Mouse (Mus musculus) liver, embryonic 13.5 days (tissue): ENCODE measurements around the gene Vps8. TPM values are rescaled to one million over a fixed set of nuclear protein-coding genes. Genes with fewer than 3 reads are reported as not detected.

ENCODE experiments used
- ATAC-seq: fragments of 200-750 bp; cut with Nextera tagmentation; 2 replicates; pipeline ENCODE4 v1.8.0; 2017; ENCODE audit warnings: low read depth, mild to moderate bottlenecking, moderate number of reproducible peaks, moderate library complexity
- DNase-seq: peaks from one replicate; pipeline ENCODE4 v3.0.0; 2022
- H3K27ac ChIP-seq: fragments of 300-500 bp; sonication (generic); 2 replicates; pipeline ENCODE4 v1.5.1; 2015; ENCODE audit warnings: moderate library complexity, mild to moderate bottlenecking, inconsistent platforms
- H3K27me3 ChIP-seq: fragments of 300-500 bp; sonication (generic); 2 replicates; pipeline ENCODE4 v1.6.1; 2015; ENCODE audit warnings: mild to moderate bottlenecking, inconsistent platforms
- H3K36me3 ChIP-seq: fragments of 300-500 bp; sonication (generic); 2 replicates; pipeline ENCODE4 v1.6.1; 2015; ENCODE audit warnings: mild to moderate bottlenecking, inconsistent platforms
- H3K4me1 ChIP-seq: fragments of 300-500 bp; sonication (generic); replicated peaks from 2 replicates; pipeline ENCODE4 v1.6.1; 2015; ENCODE audit warnings: inconsistent platforms
- H3K4me2 ChIP-seq: fragments of 300-500 bp; sonication (generic); 2 replicates; pipeline ENCODE4 v1.6.1; 2015; ENCODE audit warnings: inconsistent platforms, mild to moderate bottlenecking, moderate library complexity
- H3K4me3 ChIP-seq: fragments of 300-500 bp; sonication (generic); replicated peaks from 2 replicates; pipeline ENCODE4 v1.5.1; 2015; ENCODE audit warnings: mild to moderate bottlenecking, inconsistent platforms
- H3K9ac ChIP-seq: fragments of 300-500 bp; sonication (generic); 2 replicates; pipeline ENCODE4 v1.6.1; 2015; ENCODE audit warnings: mild to moderate bottlenecking, inconsistent platforms
- H3K9me3 ChIP-seq: fragments of 300-500 bp; sonication (generic); replicated peaks from 2 replicates; pipeline ENCODE4 v1.6.1; 2016; ENCODE audit warnings: inconsistent platforms
- WGBS: fragments of 180-500 bp; shearing (Covaris S2); methylation state at CpG from one replicate; pipeline ENCODE4 v1.1.7; 2015; ENCODE audit not compliant: insufficient replicate concordance; 5-methylcytosine and 5-hydroxymethylcytosine counted together
- polyA plus RNA-seq: library from polyadenylated mRNA; unstranded; fragments of >200 nt; fragmentation: Nextera tagmentation; extraction: Ambion mirVana; gene quantifications from 2 replicates; pipeline ENCODE4 v1.2.1, GENCODE M21; 2015

Gene Vps8
- polyA plus RNA-seq: 5.3 and 6.3 TPM in 2 replicates

DNA sequence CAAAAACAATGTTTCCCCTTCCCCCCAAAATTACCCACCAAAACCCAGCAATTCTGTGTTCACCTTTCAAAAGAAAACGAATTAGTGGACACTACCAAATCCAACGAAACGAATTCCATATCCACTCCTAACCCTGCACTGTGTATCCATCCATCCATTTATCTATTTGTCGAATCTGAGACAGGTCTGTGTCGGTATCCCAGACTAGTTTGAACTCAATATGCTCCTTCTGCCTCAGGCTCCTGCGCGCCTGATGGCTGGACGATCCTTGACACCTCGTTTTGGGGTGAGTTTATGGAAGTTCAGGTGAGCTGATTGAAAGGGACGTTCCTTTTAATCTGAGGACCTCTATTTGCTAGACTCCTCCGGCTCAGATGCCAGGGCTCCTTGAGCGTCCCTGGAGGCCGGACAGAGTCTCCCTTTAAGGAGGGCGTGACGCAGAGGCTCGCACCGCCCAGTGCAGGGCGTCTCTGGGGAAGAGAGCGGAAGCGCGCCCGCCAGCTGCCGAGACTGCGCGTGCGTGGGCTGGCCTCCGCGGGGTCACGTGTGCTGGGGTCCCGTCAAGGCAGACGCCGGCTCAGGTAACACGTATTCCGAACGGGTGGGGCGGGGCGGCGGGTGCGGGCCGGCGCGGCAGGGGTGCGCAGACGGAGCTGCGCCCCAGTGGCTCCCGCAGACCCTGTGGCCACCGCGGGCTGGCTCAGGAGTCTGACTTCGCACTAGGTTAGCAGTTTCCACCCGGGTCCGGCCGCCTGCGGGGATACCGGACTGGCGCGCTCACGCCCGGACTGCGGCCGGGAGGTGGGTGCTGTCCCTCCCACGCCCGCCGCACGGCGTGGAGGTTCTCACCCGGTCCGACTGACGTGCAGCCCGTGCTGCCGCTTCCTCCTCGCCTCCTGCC is at the start of gene Vps8:
Gene Vps8 (plus strand): TSS at position 474 of the 901 bp plus-strand sequence.
- ATAC-seq (peak; percentile 96), DNase-seq (peak; percentile 92)
- Histone ChIP-seq H3K4me1 (peaks cover 32% of the 10 kb centered on the region), H3K4me3 (peak within 1 kb of the TSS; percentile 89), H3K9ac (peak within 1 kb of the TSS; percentile 92), H3K4me2 (peak within 1 kb of the TSS; percentile 98), H3K27me3 (no peaks in the 10 kb centered on the region), H3K27ac (peak within 1 kb of the TSS; percentile 77), H3K36me3 (no peaks in the 10 kb centered on the region), H3K9me3 (no peaks in the 10 kb centered on the region)
- 2% methylated on average over 71 of the region's 71 CpGs for WGBS

DNA sequence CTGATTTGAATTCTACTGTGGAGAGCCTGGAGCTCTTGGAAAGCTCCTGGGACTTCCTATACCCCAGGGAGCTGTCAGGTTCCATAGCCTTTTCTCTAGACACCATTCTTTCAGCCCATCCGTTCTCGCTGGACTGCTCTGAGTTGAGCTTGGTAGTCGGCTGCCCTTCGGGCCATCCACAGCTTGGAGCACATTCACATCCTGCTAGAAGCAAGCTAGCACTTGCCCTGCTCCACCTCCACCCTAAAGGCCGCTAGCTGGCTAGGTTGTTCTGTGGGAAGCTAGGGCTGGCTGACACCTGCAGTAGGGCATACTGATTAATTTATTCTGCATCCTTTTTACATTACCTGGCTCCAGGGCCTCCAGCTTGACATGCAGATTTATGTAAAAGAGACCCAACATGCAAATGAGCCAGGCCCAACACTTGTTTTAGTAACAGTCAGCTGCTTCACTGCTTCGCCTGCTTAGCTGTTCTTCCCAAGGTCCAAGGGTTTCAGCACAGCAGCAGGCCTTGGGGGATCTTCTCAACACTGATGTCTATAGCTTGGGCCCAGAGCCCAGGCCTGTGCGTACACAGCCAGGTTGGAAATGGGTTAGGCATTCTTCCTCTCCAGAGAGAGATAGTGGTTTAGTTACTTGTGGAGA is 49.5 kb upstream of the Vps8 start:
- no peak overlapping the region for H3K4me3 ChIP-seq
- no peak overlapping the region for H3K4me2 ChIP-seq
- H3K27ac ChIP-seq: no peak overlapping the region
- no peak overlapping the region for H3K9ac ChIP-seq
- WGBS: 61% methylated on average over 7 of the region's 7 CpGs
- H3K36me3 ChIP-seq: no peaks in the 10 kb centered on the region
- H3K4me1 ChIP-seq: no peaks in the 10 kb centered on the region
- peaks cover 21% of the 10 kb centered on the region for H3K27me3 ChIP-seq
- DNase-seq (no peak), ATAC-seq (no peak)
- no peaks in the 10 kb centered on the region for H3K9me3 ChIP-seq

DNA sequence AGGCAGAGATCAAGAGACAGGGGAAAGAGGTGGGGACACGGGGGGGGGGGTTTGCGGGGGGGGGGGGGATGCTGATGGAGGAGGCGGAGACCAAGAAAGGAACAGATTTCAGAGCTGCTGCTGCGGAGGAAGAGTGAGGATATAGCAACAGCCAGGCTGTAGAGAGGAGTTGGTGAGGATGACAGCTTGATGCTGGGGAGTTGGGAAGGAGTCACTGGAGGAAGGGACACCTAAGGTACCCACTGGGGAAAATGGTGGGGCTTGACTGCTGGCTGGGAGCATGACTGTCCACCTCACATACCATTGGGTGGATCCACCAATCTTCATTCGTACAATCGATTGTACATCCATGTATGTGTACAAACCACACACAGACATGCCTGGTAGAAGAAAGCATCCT is 48.9 kb upstream of the Vps8 start:
- Histone ChIP-seq H3K4me3 (no peak overlapping the region), H3K9ac (no peak overlapping the region), H3K4me1 (no peaks in the 10 kb centered on the region), H3K36me3 (no peaks in the 10 kb centered on the region), H3K4me2 (no peak overlapping the region), H3K27me3 (peaks cover 21% of the 10 kb centered on the region), H3K9me3 (no peaks in the 10 kb centered on the region), H3K27ac (no peak overlapping the region)
- no peak for ATAC-seq
- DNase-seq: no peak
- WGBS: 51% methylated on average over 3 of the region's 6 CpGs

DNA sequence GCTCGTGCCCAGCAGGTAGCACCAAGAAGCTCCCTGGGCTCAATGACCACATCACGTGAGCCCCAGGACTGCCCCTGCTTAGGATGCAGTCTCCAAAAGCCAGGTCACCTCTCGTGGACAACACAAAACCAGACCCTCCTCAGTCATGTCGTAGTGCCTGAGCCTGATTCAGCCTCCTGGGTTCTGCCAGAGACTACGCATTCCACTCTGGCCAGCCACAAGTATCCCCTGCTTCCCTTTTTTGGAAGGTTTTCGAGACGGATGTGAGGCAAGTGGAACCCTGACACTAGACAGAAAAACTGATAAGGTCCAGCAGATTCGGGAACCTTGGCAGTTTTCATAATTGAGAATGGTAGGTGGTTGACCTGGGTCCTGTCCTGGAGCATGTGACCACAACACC is 47.8 kb upstream of the Vps8 start:
- H3K4me2 ChIP-seq: no peak overlapping the region
- H3K4me1 ChIP-seq: no peaks in the 10 kb centered on the region
- ATAC-seq (no peak), DNase-seq (no peak)
- H3K36me3 ChIP-seq: no peaks in the 10 kb centered on the region
- WGBS: 39% methylated on average over 8 of the region's 8 CpGs
- H3K9ac ChIP-seq: no peak overlapping the region
- no peak overlapping the region for H3K4me3 ChIP-seq
- H3K27ac ChIP-seq: no peak overlapping the region
- no peaks in the 10 kb centered on the region for H3K9me3 ChIP-seq
- peaks cover 21% of the 10 kb centered on the region for H3K27me3 ChIP-seq

DNA sequence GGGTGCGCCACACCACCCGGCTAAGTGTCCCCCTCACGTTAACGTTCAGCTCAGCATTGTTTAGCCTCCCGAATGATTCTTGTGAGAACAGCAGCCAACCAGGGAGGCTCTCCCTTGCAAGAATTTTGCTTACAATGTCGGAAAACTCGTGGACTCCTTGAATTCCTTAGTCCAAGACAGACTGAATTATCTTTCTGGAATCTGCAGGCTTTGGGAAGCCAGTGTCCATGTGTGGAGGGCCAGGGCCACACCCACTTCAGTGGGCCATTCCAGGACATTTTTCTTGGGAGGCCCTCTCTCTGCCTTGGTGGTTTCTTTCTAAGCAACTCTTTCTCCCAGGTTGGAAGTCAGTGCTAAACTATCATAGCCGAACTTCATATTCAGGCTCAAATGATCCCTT is 46.6 kb upstream of the Vps8 start:
- peaks cover 21% of the 10 kb centered on the region for H3K27me3 ChIP-seq
- H3K9me3 ChIP-seq: no peaks in the 10 kb centered on the region
- 64% methylated on average over 8 of the region's 8 CpGs for WGBS
- DNase-seq (no peak), ATAC-seq (no peak)
- H3K27ac ChIP-seq: no peak overlapping the region
- no peak overlapping the region for H3K4me2 ChIP-seq
- no peak overlapping the region for H3K9ac ChIP-seq
- no peaks in the 10 kb centered on the region for H3K4me1 ChIP-seq
- H3K4me3 ChIP-seq: no peak overlapping the region
- H3K36me3 ChIP-seq: no peaks in the 10 kb centered on the region

DNA sequence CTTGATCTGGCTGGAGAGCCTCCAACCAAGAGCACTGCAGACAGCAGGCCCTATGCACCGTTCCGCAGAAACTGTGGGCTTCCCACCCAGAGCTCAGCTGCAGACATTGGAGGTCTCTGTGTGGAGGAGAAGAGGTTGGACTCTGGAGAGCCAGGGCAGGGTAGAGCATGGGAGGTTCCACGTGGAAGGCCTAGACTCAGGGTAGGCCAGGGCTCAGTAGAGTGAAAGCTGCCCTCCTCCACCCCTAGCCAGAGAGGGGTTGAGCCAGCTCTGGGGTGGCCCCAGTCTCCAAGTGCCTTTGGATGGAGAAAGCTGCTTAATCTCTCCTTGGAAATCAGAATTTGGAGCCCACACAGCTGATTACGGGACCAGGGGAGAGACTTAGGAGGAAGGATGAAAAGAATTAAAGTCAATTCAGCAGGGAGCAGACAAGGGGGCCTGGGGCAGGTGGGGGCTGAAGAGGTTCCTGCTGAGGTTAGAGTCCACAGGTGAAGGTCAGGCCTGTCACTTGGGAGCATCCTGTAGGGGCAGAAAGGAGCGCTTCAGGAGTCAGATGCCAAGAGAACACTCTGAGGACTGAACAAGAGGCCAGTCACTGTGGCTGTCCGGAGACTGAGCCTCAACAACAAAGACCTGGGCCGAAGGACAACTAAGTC is 45.8 kb upstream of the Vps8 start:
- H3K4me3 ChIP-seq: no peak overlapping the region
- H3K9ac ChIP-seq: no peak overlapping the region
- DNase-seq: no peak
- ATAC-seq: no peak
- WGBS: 67% methylated on average over 7 of the region's 7 CpGs
- no peaks in the 10 kb centered on the region for H3K36me3 ChIP-seq
- no peak overlapping the region for H3K4me2 ChIP-seq
- H3K4me1 ChIP-seq: no peaks in the 10 kb centered on the region
- peaks cover 21% of the 10 kb centered on the region for H3K27me3 ChIP-seq
- H3K9me3 ChIP-seq: no peaks in the 10 kb centered on the region
- H3K27ac ChIP-seq: no peak overlapping the region

DNA sequence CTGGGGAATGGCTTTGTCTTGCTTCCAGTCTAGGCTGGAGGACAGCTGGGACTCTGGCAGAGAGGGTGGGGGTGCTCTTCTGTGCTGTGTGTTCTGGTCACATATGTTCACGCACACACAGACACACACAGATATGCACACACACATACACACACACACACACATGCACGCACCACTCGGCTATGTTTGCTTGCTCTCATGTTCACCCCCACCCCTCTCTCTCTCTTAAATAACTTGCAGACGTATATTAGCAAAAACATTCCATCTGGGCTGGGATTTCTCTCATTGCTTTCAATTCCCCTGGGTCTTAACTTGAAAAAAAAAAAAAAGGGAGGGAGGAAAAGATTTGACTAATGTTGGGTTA is 45.3 kb upstream of the Vps8 start:
- Histone ChIP-seq H3K27me3 (peaks cover 20% of the 10 kb centered on the region), H3K4me1 (0 out of 2 replicates have a peak, but pooled peaks cover under 1% of the 10 kb centered on the region), H3K9ac (no peak overlapping the region), H3K36me3 (no peaks in the 10 kb centered on the region), H3K4me2 (no peak overlapping the region), H3K4me3 (no peak overlapping the region), H3K27ac (no peak overlapping the region), H3K9me3 (no peaks in the 10 kb centered on the region)
- WGBS: 57% methylated on average over 4 of the region's 4 CpGs
- DNase-seq (no peak), ATAC-seq (no peak)

DNA sequence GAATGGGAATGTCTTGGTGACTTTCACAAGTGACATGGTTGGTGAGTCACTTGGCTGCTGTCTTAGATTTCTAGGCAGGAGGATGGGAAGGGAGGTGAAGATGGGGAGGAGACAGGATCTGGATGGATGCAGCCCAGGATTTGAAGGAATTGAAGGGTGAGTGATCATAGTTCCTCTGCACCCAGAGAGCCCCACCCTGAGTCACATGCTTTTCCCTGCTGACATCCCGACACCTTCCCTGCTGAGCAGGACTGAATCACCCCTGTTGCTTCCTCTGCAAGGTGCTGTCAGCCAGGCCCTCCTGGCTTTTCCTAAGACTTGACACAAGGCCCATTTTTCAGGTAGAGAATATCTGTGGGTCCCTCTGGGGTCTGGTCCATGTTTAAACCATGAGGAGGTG is 41.4 kb upstream of the Vps8 start:
- Histone ChIP-seq H3K9me3 (no peaks in the 10 kb centered on the region), H3K36me3 (no peaks in the 10 kb centered on the region), H3K4me3 (no peak overlapping the region), H3K4me2 (no peak overlapping the region), H3K4me1 (0 out of 2 replicates have a peak, but pooled peaks cover 2% of the 10 kb centered on the region), H3K9ac (no peak overlapping the region), H3K27ac (no peak overlapping the region), H3K27me3 (no peaks in the 10 kb centered on the region)
- 60% methylated on average over 1 of the region's 1 CpGs for WGBS
- ATAC-seq (no peak), DNase-seq (no peak)

DNA sequence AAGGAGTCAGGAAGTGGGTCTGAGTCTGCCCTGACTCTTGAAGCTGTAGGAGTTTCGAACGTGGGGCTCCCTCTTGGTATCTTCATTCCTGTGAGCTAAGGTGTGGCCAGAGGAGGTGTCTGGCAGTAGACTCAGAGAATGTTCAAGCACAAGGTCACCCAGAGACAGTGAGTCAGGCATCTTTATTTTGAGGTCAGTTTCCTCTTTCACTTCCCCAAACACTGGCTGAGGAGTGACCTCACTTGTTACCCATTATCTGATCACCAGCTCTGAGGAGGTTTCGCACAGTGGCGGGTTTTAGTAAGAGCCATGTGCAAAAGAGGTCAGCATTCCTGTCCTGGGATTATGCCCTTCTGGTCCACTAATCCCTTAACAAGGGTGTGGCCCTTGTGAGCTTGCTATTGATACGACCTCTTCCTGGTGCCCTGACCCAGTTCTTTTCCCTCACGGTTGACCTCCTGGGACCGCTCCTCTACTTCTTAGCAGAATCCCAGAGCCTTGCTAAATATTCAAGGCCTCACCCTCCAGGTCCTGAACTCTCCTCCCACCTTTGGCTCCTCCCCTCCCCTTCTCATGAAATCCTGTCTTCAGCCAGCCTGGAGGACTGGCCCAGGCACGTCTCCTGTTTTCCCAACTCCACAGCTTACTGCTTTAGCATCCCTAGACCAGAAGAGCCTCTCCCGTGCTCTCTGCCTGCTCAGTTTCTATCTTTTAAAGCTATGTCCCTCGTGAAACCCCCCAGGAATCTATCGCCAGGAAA is 40.6 kb upstream of the Vps8 start:
- DNase-seq (no peak), ATAC-seq (no peak)
- Histone ChIP-seq H3K4me1 (0 out of 2 replicates have a peak, but pooled peaks cover 2% of the 10 kb centered on the region), H3K9ac (no peak overlapping the region), H3K4me3 (no peak overlapping the region), H3K27me3 (no peaks in the 10 kb centered on the region), H3K4me2 (no peak overlapping the region), H3K36me3 (no peaks in the 10 kb centered on the region), H3K27ac (no peak overlapping the region), H3K9me3 (no peaks in the 10 kb centered on the region)
- 31% methylated on average over 11 of the region's 11 CpGs for WGBS

DNA sequence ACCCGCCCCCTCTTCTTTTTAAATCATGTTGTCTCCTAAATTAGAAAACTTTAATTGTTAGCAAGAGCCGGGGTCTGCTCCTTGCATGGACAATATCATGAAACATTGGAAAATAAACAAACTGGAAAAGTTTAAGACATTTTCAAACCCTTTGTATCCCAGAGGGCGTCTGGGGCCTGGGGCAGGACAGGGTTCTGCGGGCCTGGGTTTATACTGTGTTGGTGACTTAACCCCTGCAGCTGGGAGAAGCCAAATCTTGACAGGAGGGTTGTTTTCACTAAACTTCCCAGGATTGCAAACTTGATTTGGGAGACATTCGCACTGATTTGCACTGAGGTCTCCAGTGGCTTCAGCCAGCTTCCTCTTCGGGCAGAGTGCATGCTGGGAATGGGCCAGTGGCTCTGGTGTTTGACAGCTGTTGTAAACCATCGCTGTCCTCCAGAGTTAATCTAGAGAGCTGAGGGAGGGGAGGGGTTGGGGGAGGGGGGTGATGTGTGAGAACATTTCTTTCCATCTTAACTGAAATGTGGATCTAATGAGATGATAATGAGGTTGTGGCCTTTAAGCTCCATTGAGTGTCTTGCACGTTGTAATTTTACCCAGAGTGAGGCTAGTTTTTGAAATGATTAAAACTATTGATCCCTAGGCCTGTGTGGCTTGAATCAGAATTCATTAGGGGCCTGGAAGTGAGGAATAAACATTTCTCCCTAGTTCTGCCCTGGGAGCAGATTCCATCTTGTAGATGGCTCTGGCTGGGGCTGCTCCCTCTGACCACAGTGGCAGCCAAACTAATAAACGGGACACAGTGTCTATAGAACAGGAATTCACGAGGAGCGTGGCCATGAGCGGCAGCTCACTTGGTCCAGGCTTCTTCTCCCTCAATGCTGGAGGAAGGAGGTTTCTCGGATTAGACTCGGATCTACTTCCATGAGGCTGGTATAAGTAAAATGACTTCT is 36.7 kb upstream of the Vps8 start:
- H3K4me3 ChIP-seq: no peak overlapping the region
- 0 out of 2 replicates have a peak, but pooled peaks cover 2% of the 10 kb centered on the region for H3K4me1 ChIP-seq
- H3K36me3 ChIP-seq: no peaks in the 10 kb centered on the region
- ATAC-seq (no peak), DNase-seq (no peak)
- no peak overlapping the region for H3K27ac ChIP-seq
- WGBS: 51% methylated on average over 14 of the region's 14 CpGs
- H3K4me2 ChIP-seq: no peak overlapping the region
- no peaks in the 10 kb centered on the region for H3K9me3 ChIP-seq
- H3K9ac ChIP-seq: no peak overlapping the region
- no peaks in the 10 kb centered on the region for H3K27me3 ChIP-seq
